Mouse (Mus musculus): Measurements from ENCODE around the gene Rtbdn.

Rtbdn gene

DNA sequence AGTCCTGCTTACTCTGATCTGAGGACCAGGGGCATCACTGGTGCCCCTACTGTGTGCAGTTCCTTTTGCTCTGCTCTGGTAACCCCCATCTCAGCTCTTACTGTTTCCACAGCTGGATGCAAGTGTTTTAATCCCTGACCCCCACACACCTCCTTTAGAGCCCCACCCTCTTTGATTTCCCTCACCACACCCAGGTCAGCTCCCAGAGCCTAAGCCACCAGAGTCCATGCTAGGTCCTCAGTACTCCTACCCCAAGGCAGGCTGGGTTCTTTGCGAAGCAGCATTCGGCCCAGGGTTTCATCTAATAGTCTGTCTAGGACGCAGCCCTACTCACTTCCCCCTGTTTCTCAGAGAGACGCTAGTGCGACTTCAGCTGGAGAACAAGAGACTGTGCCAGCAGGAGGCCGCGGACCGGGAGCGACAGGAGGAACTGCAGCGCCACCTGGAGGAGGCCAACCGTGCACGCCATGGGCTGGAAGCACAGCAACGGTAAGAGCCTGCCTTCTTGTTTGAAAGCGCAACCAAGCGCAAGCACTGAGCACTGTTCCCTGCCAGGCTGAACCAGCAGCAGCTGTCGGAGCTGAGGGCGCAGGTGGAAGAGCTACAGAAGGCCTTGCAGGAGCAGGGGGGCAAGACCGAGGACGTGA lies 51.0 kb downstream of the Rtbdn start:
- in situ Hi-C loops (cut with MboI), result no loop called here

All from mature B cell (primary cell).